Mouse (Mus musculus) right cerebral cortex, postnatal 4 days (tissue): Measurements from ENCODE around the gene Itga6.
"Not testable (repeated sequence)": the region's sequence is repeated elsewhere in the genome, so short reads cannot be mapped to it uniquely, and the experiment has no call there.

Experiments used
- DNase-seq: peaks from one replicate; pipeline ENCODE4 v3.0.0-alpha.2; 2022

Itga6 gene

DNA sequence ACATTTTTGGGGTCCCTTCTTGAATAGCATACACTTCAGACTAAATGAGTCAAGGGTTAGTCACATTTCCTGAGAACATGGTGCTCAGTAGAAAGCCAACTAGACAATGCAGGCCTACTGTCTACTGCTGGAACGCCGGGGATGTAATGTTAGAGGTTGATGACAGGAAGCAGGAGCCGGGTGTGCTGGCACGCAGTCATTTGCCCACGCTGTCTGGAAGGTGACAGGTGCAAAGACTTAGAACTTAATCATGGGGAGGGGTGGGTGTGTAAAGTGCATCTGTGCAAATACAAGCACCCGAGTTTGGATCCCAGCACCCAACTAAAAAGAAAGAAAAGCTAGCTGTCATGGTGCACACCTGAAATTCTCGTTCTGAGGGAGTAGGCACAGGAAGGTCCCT, 159.7 kb downstream of the Itga6 start:
- DNase-seq: no peak

DNA sequence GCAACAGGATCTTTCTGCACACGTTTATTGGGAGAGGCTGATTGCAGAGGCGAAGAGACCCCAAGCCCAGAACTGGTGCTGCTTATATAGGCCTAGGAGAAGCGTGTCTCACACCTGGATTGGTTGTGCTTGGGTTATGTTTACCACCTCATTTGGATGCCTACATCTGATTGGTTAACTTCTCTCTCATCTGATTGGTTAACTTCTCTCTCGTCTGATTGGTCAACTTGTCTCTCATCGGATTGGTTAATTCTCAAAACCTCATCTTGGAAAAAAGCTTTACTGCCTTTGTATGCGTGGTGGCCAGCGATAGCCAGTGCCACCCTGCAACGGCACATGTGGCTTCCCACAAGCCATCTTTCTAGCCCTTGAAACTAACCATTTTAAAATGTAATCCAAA, 160.9 kb downstream of the Itga6 start:
- DNase-seq: not testable (repeated sequence)
